Mouse (Mus musculus): Measurements from ENCODE around the gene Pde6h.

The Pde6h gene

GRCm38 (mm10) chr6:136912751-136913265 is 10.8 kb upstream of the Pde6h start:
- DNase-seq (ENCODE audit: inconsistent ontology term), result no peak

- no peak for DNase-seq (ENCODE audit: inconsistent ontology term)
Observed at GRCm38 (mm10) chr6:136913384-136914126, 10.1 kb upstream of the Pde6h start.

DNA sequence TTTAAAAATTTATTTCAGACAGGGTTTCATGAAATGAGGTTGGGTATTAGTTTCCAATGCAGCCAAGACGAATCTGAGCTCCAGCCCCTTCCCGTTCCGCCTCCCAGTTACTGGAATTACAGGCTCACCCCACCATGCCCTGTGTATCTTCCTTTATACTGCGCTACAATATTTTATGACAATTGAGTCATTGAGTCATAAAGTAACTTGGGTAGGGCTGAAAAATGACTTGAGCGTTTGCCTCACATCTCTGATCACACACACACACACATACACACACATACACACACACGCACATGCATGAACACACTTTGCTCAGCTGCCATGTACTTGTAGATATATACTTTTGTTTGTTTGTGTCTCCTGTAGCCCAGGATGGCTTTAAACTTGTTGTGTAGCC is 9.4 kb upstream of the Pde6h start:
- DNase-seq (ENCODE audit: inconsistent ontology term), result no peak

- DNase-seq (ENCODE audit: inconsistent ontology term), result no peak
Observed at GRCm38 (mm10) chr6:136915721-136916395, 7.8 kb upstream of the Pde6h start.

DNA sequence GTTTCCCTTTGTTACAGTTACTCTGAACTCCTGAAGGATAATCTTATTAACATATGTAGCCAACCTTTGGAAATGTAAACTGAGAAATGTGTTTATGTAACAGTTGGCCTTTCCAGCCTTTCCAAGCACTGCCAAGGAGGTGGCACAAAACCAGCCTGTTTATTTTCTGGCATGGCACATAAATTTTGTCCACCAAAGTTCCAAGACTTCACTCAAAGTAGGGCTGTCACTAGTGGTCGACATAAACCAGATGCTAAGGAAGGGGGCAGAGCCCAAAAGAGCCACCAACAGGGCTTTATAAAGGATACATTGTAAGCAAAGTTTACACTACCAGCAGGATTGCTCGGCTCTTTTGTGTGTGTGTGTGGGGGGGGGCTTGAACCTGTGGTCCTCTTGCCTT is 5.7 kb upstream of the Pde6h start:
- no peak for DNase-seq (ENCODE audit: inconsistent ontology term)

DNA sequence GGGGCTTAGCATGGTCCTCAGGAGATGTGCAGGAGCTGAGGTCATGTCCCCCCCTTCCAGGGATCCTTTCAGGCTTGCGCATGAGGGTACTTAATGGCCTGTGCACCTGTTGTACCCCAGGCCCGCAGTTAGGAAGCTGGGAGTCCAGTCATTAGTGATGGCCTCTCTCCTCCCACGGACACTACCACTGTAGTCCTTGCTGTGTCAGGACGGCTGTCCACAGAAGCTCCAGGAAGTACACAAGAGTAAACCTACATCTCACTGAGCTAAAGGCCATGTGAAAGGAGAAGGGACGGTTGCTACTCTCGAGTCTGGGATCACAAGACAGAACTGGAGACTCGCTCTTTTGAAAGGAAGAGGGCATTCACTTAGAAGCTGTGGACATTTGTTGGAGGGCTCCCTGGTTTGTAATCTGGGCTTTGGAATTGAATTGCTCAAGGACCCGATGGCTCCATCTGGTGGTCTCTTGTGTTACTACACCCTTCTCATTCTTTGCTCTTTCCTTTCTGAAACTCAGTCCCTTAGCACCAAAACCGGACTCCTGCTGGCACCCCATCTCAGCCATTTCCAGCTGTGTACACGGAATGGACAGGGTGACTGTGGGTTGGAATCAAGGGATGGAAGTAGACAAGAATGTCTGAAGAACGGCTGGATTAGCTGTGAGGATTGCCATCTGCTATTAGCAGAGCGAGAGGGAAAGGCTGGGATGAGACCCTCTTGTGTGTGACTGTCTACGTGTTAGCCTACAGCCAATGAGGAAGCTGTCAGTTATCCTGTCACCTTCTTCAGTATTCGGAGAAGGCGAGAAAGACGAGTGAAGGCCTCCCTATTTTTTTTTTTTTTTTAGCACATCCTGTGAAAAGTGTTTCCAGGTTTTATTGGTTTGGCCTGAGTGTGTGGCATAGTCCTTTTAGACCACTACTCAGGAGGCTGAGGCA is 3.0 kb upstream of the Pde6h start:
- DNase-seq (ENCODE audit: inconsistent ontology term), result peak; percentile 31

DNA sequence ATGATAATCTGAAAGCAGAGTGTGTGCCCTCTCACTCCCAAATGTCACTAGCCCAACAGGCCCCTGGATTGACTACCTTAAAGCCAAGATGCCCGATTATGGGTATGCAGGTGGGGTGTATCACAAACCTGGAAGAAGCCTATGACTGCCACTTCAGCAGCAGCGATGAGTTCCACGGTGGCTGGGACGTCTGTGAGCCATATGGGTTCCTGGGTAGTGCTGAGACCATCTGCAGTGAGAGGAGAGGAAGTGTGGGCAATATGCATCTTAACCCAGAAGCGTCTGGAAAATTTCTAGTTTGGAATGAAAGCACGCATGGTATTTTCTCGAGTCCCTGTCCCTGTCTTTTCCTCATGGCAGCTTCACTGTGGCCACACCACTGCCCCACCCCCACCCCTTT is 2.0 kb upstream of the Pde6h start:
- no peak for DNase-seq (ENCODE audit: inconsistent ontology term)

- DNase-seq (ENCODE audit: inconsistent ontology term), result no peak
Observed at GRCm38 (mm10) chr6:136922080-136922479, 1.6 kb upstream of the Pde6h start, which contains the start of gene Erp27. Gene Erp27, minus strand, starts transcription at chr6:136922180.

GRCm38 (mm10) chr6:136922871-136923270 is 761 bp upstream of the Pde6h start:
- no peak for DNase-seq (ENCODE audit: inconsistent ontology term)

GRCm38 (mm10) chr6:136925049-136925448 is 1.4 kb downstream of the Pde6h start:
- DNase-seq (ENCODE audit: inconsistent ontology term), result no peak

GRCm38 (mm10) chr6:136927626-136928025 is 4.0 kb downstream of the Pde6h start:
- DNase-seq (ENCODE audit: inconsistent ontology term), result no peak

- DNase-seq (ENCODE audit: inconsistent ontology term), result no peak
Observed at GRCm38 (mm10) chr6:136930677-136931076, 7.0 kb downstream of the Pde6h start.

GRCm38 (mm10) chr6:136931246-136931645 is 7.6 kb downstream of the Pde6h start:
- DNase-seq (ENCODE audit: inconsistent ontology term), result no peak

DNA sequence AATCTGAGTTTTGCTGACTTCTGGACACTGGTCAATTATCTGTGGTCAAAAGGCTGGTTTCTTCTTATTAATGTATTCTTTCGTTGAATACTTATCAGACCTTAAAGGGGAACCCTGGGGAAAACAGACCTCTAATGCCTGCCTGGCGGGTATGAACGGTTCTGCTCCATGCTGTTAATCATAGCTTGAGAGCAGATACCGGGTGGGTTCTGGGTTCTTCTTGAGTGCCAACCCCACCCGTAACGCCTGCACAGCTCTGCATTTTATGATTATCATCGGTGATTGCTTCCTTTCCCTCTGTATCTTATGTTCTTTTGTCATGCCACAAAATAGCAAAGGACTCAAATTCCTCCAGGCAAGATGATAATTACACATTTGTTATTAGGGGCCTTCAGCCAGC is 10.4 kb downstream of the Pde6h start:
- no peak for DNase-seq (ENCODE audit: inconsistent ontology term)

DNA sequence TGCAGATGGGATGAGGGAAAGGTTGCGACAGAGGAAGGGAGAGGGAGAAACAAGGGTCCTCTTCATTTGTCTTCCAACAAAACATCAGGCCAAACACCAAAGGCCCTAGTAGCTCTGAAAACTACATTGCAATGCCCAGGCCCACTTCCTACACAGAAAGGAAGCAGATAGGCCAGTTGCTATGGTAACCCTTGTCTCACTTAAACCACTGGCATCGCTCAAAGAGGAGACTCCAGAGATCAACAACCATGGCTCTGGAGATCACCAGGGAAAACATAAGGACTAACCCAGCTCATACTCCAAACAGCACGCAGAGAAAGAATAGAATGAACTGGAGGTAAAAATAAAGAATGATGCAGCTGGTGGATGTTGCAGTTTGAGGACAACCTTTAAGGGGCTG is 11.6 kb downstream of the Pde6h start:
- no peak for DNase-seq (ENCODE audit: inconsistent ontology term)

GRCm38 (mm10) chr6:136936361-136936760 is 12.7 kb downstream of the Pde6h start:
- no peak for DNase-seq (ENCODE audit: inconsistent ontology term)

- no peak for DNase-seq (ENCODE audit: inconsistent ontology term)
Observed at GRCm38 (mm10) chr6:136937117-136937516, 13.5 kb downstream of the Pde6h start.

DNA sequence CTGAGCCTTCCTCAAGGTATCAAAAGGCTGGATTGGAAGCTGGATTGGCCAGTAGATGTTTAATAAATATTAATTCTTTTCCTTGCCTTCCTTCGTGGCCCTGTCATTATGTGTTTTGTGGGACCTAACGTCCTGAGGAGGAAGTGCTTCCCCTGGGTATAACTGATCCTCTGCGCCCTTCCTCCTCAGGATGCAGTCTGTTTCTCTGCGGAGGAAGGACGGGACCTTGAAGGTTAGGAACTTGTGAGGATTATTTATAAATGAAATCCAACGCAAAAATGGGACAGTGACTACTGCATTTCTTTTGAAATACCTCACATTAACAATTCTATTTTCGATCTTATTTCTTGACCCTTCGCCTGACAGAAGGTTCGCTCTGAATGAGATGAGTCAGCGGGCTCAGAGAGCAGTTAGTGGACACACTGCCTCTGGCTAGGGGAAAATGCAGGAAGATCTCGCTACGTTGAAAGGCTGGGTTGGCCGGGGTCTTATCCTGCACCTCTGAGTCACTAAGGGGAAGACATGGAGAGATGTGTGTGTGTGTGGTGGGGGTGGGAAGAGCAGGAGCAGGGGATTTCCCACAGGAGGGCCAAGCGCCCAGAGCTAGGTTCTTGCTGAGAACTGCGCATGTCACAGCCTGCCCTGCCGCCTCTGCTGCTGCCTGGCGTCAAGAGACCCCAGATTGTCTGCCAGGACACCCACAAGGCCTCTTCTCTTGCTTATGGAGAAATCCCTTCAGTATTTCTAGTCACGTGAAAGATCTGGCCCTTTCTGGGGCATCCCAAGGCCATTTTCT is 14.9 kb downstream of the Pde6h start:
- DNase-seq (ENCODE audit: inconsistent ontology term), result peak; percentile 7

- DNase-seq (ENCODE audit: inconsistent ontology term), result no peak
Observed at GRCm38 (mm10) chr6:136939326-136940187, 15.9 kb downstream of the Pde6h start.

Data from Muller cell, postnatal 12 days (primary cell).